Mouse (Mus musculus): ENCODE measurements around the gene Snhg11.
"Not testable (repeated sequence)": the region's sequence is repeated elsewhere in the genome, so short reads cannot be mapped to it uniquely, and the experiment has no call there.

The Snhg11 gene

DNA sequence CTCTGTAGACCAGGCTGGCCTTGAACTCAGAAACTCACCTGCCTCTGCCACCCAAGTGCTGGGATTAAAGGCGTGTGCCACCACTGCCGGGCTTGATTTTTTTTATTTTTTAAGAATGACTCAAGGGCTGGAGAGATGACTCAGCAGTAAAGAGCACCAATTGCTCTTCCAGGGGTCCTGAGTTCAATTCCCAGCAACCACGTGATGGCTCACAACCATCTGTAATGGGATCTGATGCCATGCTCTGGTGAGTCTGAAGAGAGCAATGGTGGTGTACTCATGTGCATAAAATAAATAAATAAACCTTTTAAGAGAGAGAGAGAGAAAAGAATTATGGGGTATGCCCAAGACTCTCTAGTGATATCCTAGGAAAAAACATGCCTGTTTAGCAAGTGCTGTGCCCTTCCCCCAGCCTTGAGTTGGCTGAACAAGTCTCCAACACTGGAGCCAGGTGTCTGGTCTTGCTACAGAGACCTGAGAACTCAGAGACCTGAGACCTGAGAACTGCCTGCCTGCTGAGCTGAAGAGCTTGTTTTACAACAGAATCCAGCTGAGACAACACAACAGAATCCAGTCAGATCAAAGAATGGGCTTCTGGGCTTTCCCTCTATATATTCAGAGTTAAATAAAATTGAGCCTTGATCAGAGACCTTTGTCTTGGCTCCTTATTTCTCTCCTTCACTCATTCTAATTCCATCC is 5.8 kb upstream of the Snhg11 start:
- no peak for DNase-seq (ENCODE audit: low read depth, low spot score)

DNA sequence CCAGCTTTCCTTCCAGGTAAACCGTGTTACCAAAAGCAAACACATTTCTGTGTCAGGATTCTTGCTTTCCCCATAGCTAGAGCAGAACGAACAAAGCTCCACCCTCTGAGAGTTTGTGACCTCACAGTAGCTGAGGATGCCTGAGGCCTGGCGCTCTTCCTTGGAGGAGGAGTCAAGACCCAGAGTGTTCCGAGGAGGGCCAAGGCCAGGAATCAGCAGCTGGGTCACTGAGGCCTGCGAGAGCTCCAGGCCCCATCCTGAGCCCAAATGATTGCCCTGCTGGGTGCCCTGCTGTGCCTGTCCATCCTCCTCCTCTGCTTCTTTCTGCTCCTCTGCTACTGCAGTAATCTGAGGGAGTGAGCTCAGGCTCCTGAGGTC is 5.3 kb upstream of the Snhg11 start:
- no peak for DNase-seq (ENCODE audit: low read depth, low spot score)

DNA sequence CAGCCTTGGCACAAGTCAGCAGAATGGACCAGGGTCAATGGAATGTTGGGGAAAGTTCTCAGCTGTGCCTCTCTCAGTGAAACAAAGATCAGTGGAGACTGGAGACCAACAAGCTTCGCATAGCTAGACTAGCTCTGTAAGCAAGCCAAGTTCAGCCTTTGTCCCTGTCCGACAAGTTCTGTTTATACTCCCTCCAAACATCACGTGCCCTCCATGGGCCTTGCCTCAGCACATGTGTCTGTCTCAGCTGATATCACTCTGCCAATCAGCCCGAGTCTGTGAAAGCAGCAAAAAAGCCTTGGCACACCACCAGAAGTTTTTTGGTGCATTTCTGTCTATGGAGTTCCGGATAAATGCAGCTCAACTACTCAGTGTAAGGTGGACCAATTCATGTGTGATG is 2.4 kb upstream of the Snhg11 start:
- DNase-seq (ENCODE audit: low read depth, low spot score), result no peak

DNA sequence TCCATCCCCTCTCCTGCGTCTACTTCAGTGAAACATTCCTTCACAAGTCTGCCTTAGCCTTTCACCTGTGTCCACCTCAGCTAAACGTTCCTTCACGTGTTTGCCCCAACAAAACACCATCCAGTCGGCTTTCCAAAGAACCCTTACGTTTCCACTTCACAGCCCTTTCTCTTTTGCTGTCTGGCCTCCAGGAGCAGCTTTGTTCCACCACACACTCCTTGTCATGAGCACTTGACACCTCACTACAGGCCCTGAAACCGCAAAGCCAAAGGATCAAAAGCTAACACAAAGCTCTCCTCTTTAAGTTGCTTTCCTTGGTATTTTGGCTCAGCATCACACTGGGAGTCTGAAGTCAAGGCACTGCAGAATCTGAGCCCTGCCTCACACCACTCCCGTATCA is 1.9 kb upstream of the Snhg11 start:
- no peak for DNase-seq (ENCODE audit: low read depth, low spot score)

DNA sequence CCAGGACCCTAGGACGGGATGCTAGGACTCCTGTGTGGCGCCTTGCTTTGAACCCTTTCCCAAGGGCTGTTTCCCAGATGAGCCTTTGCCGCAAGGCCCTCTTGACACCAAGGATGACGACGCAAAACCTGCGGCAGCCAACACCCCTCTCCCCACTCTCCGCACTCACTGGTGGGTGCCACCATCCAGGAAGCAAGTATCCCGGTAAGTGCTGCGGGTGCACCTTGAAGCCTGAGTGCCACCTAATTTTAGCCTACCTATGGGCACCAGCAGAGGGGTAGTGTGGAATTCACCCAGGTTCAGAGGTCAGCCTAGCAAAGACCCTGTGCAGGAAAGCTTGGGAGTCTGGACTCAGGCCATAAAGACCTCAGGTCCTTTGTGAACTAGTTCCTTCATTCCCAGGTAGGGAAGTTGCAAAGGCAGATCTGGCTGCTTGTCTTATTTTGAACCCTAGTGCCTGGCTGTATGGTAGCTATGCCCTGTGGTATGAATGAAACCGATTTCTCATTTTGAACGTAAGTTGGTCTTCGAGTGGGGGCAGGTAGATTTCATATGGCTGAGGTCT is 767 bp downstream of the Snhg11 start:
- no peak for DNase-seq (ENCODE audit: low read depth, low spot score)

GRCm38 (mm10) chr2:158376798-158377197 is 1.4 kb downstream of the Snhg11 start:
- no peak for DNase-seq (ENCODE audit: low read depth, low spot score)

DNA sequence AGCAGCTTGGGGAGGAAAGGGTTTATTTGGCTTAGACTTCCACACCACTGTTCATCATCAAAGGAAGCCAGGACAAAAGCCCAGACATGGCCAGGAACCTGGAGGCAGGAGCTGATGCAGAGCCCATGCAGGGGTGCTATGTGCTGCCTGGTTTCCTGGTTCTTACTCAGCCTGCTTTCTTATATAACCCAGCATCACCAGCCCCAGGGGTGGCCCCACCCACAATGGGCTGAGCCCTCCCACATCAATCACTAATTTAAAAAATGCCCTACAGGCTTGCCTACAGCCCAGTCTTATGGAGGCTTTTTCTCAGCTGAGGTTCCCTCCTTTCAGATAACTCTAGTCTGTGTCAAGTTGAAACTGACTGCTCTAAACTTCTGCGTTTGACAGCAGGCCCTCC is 2.4 kb downstream of the Snhg11 start:
- no peak for DNase-seq (ENCODE audit: low read depth, low spot score)

DNA sequence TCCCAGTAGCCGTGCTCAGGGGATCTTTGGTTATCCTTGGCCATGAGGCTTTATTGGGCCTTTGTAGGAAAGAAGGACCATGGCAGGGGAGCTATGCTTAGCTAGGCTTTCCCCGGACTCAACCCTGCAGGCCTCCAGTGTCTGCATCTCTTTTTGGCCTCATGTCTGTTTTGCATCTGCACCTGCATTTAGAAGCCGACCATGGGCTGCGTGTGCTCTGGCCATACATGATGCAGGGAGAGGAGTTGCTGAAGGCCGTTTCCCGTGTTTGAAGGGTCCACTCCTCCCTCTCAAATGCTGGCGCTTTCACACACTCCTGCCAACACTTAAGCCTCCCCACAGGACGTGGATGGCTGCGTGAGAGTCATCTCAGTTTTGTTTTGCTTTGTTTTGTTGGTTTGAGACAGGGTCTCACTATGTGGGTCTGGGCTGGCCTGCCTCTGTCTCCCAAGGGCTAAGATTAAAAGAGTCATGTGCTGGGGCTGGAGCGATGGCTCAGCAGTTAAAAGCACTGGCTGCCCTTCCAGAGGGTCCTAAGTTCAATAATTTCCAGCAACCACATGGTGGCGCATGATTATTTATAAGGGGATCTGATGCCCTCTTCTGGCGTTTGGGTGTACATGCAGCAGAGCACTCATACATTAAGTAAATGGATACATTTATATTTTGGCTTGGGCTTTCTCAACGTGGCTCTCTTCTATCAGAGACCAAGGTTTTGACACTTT is 4.1 kb downstream of the Snhg11 start:
- no peak for DNase-seq (ENCODE audit: low read depth, low spot score)

DNA sequence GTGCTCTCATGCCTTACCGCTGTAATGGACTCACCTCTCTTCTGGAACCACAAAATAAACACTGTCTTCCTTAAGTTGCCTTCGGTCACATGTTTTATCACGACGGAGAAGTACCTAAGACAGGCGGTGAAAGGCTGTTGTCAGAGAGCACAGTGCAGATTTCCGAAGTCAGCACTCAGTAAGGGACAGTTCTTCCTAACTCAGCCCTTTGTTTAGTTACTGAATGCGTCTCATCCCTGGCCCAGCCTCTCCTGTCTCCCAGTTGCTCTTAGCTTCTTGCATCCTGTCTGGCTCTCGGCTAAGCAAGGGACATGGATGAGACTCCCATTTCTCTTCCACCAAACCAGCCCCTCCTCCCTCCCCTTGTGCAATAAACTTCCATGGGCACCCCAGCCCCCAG is 10.6 kb downstream of the Snhg11 start:
- DNase-seq (ENCODE audit: low read depth, low spot score), result no peak

DNA sequence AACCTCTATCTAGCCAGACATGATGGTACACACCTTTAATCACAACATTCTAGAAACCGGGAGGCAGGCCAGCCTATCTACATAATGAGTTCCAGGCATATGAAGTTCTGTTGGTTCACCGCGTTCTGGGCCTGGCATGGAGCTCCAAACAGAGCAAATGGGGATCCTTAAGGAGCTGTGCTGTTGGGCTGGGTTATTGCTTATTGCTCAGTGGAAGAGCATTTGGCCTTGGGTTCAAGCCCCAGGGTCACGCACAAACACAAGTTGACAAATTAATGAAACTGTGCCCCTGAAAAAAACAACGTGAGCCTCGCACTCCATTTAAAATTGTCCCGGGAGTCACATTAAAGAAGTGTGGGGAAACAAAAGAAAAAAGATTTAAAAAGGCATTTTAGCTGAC is 14.0 kb downstream of the Snhg11 start:
- no peak for DNase-seq (ENCODE audit: low read depth, low spot score)

GRCm38 (mm10) chr2:158396369-158396768 is 20.9 kb downstream of the Snhg11 start:
- no peak for DNase-seq (ENCODE audit: low read depth, low spot score)

DNA sequence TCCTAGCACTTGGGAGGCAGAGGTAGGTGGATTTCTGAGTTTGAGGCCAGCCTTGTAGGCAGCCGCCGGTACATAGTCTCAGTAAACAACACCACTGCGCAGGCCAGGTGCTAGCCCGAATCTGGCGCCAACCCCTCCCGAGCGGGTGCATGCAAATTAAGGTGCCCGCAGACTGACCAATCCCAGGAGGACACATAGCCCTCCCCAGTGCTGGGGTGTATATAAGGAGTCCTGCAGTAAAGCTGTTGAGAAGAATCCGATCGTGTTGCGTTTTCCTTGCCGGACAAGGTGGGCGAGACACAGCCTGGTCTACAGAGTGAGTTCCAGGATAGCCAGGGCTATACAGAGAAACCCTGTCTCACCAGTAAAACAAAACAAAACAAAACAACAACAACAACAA is 21.7 kb downstream of the Snhg11 start:
- DNase-seq (ENCODE audit: low read depth, low spot score), result not testable (repeated sequence)

DNA sequence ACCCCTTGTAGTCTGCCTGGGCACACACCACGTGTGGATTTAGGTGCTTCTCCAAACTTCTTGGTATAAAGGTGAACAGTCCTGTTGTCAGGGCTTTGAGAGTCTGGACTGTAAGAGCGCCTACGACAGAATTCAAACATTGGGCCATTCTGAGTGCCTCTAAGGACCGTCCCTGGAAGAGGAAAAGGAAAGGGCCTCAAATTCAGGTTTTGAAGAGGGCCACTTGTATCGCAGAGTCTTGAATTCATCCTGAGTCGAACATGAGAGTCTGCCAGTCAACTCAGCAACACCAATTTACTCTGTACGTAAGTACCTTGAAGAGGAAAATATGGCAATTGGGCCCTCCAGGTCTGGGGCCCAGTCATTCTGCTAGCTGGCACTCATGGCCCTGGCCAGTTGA is 27.5 kb downstream of the Snhg11 start:
- no peak for DNase-seq (ENCODE audit: low read depth, low spot score)

GRCm38 (mm10) chr2:158408997-158409594 is 33.7 kb downstream of the Snhg11 start:
- DNase-seq (ENCODE audit: low read depth, low spot score), result no peak

DNA sequence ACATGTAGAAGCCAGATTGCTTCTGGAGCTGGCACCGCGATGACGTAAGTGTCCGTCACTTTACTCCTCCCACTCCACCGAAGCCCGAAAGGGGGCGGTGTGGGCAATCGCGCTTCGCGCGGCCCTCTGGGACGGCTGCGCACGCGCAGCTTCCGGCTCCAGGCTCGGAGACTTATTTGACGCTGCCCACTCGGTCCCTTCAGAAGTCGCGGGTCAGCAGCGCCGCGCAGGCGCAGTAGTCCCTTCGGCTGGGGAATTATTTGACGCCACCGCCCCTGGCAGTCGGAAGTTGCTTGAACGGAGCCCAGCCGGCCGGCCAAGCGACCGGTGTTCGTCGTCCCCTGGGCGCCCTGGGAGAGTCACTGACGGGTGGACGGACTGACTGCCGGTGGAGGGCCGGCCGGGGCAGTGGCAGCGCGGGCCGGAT is 34.2 kb downstream of the Snhg11 start, which contains the start of gene Ralgapb:
Gene Ralgapb, plus strand, starts transcription at position 254 of the 427 bp plus-strand sequence.
- DNase-seq (ENCODE audit: low read depth, low spot score), result peak; percentile 97

GRCm38 (mm10) chr2:158410022-158411014 is 34.9 kb downstream of the Snhg11 start:
- DNase-seq (ENCODE audit: low read depth, low spot score), result peak; percentile 28

DNA sequence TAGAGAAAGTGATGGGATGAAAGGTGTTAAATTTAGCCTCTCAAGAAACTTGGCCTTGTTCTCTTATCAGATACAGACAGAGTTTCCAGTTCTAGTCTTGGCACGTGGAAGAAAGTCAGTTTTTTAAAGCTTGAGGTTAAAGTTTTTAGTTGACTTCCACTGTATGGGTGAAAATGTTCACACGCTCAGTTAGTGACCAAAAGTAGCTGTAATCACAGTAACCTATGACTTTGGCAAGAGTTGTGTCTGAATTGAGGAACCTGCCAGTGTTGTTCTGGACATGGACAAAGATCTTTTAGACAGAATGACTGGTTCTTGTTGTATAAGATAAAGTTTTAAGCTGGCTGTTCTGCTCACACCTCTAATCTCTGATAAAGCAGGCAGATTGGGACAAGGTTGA is 37.8 kb downstream of the Snhg11 start:
- DNase-seq (ENCODE audit: low read depth, low spot score), result no peak

DNA sequence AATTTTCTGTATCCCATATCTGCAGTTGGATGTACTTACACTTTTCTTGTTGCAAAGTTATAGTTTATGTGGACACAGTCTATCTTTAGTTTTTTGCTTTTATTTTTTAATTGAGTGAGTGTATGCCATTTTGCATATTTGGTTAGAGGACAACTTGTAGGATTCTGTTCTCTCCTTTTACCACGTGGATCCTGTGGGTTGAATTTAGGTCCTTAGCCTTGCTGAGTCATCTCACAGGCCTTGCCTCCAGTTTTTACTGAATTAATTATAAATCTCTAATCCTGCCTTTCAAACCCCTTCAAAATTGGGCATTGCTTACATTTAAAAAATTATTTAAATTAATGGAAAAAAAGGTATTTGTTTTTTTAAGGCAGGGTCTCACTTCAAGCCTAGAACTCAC is 40.4 kb downstream of the Snhg11 start:
- no peak for DNase-seq (ENCODE audit: low read depth, low spot score)

DNA sequence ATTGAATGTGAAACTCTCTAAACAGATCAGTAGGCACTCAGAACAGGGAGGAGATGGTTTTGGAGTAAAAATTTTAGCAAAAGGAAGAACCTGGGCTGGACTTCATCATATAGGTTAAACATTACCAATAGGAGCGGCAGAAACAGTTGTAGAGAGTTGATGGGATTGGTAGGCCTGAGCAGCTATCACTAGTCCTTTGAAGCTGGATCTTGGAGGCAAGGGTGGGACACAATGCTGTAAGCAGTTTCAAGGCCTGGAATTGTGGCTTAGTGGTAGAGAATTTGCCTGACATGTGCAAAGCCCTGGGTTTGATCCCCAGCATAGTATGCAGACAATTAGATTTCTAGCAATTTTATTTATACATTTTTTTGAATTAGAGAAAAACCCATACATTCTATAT is 43.2 kb downstream of the Snhg11 start:
- DNase-seq (ENCODE audit: low read depth, low spot score), result no peak
